Mouse (Mus musculus) lung, embryonic 16.5 days (tissue): ENCODE data around the gene Snx14. TPM values are rescaled to one million over a fixed set of nuclear protein-coding genes. Genes with fewer than 3 reads are reported as not detected.

Experiments used
- polyA plus RNA-seq: library from polyadenylated mRNA; unstranded; fragments of >200 nt; fragmentation: Nextera tagmentation; extraction: Ambion mirVana; gene quantifications from 2 replicates; pipeline ENCODE4 v1.2.1, GENCODE M21; 2015

Snx14 gene
- polyA plus RNA-seq, 1 experiment from 2014 or later, result 30.1 TPM

Other genes with a start within 250 kb of the Snx14 start
- 3.3 and 3.4 TPM in 2 replicates for gene Nt5e, start 111.8 kb downstream of the Snx14 start, polyA plus RNA-seq
- 0.94 and 1.2 TPM in 2 replicates for gene Gm20537, start 17.7 kb upstream of the Snx14 start, polyA plus RNA-seq
- gene Syncrip, start 43.6 kb upstream of the Snx14 start, polyA plus RNA-seq, result 82.4 and 89.0 TPM in 2 replicates
- 11.2 and 12.5 TPM in 2 replicates for gene Zfp949, start 109.1 kb upstream of the Snx14 start, polyA plus RNA-seq
- 0.26 TPM in 1 of 2 replicates, not detected in the other for gene Trim43a, start 141.9 kb upstream of the Snx14 start, polyA plus RNA-seq